Mouse (Mus musculus): ENCODE data around the gene Fabp3.

Gene Fabp3

GRCm38 (mm10) chr4:130335867-130336266 lies 27.5 kb downstream of the Fabp3 start:
- no peak for DNase-seq

DNA sequence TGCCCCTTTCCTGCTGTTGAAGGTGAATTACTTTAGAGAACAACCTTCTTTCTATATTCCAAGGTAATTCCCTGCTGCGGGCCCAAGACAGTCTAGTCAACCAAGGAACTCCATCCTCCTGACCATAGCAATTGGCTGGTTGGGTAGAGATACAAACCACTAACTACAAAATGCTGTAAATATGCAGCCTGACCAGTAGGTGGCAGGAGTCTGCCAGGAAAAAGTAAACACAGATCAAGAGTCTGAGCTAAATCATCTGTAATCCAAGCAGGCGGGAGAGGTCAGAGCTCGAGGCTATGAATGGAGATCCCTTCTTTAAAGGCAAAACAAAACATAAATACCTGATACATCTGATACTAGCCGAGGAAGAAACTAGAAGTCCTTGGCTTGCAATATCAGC lies 33.3 kb downstream of the Fabp3 start:
- peak; percentile 68 to 75 for DNase-seq

GRCm38 (mm10) chr4:130349666-130350065 lies 41.3 kb downstream of the Fabp3 start:
- peak in 1 of 2 experiments; percentile 23 for DNase-seq

GRCm38 (mm10) chr4:130350690-130351422 lies 42.5 kb downstream of the Fabp3 start:
- DNase-seq, result no peak

- no peak for DNase-seq
Observed at GRCm38 (mm10) chr4:130352588-130352987, 44.2 kb downstream of the Fabp3 start.

- no peak for DNase-seq
Observed at GRCm38 (mm10) chr4:130357946-130358345, 49.6 kb downstream of the Fabp3 start.

- DNase-seq, result peak; percentile 99 to 100
Observed at GRCm38 (mm10) chr4:130359486-130360237, 51.3 kb downstream of the Fabp3 start, which contains the start of the genes Zcchc17 and Snrnp40. Zcchc17 (minus strand) TSS chr4:130359943. Snrnp40 (plus strand) TSS chr4:130360132.

DNA sequence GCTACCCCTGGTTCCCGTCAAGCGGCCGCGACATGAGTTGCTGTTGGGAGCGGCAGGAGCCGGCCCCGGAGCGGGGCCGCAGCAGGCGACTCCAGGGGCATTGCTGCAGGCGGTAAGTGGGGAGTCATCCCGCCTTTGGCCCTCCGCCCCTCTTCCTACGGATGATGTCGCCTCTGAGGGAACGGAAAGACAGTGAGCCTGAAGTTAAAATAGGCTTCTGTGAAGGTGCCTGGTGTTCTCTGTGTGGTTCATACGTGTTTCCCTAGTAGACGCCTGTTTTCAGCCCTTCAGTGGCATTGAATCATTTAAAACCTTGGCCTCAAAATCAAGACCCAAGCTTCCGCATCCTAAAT lies 51.8 kb downstream of the Fabp3 start:
- no peak for DNase-seq

All from cerebellum, postnatal 25 days (tissue).